ENCODE assay signal across 8 mouse cellular contexts in genomic region chr13:97434961-97435864, GRCm38 (mm10).
DNase-seq lines count a peak whose midpoint lies in the region; ATAC-seq lines count a peak whose summit lies in the region.

No protein-coding gene starts in this region.

- ATAC-seq in lung, embryonic 16.5 days (ENCODE audit: low read depth) = 0 out of 2 replicates have a peak, but pooled peaks have one; percentile 25
- ATAC-seq in forebrain, embryonic 13.5 days = peak; percentile 27; the same call in 1 of the 2 replicates
- peak; percentile 42 for ATAC-seq in intestine, embryonic 15.5 days
- ATAC-seq in midbrain, embryonic 16.5 days = peak; percentile 55

- H3K27ac ChIP-seq in lung, embryonic 16.5 days (ENCODE audit: low read length) = no peak overlapping the region
- peak overlapping the region; percentile 87 for H3K27ac ChIP-seq in forebrain, embryonic 13.5 days
- H3K27ac ChIP-seq in intestine, embryonic 15.5 days = peak overlapping the region; percentile 69; the same call in 1 of the 2 replicates
- H3K27ac ChIP-seq in midbrain, embryonic 16.5 days (ENCODE audit: low read length) = peak overlapping the region; percentile 71

- DNase-seq in lung, postnatal 10 days = no peak
- DNase-seq in cerebellum, adult 11 months = no peak
- no peak for DNase-seq in cerebellum, adult 18-20 months
- DNase-seq in urinary bladder, postnatal 14 days (ENCODE audit: low spot score) = no peak

- 11% methylated on average over 20 of the region's 20 CpGs for WGBS in lung, embryonic 16.5 days
- WGBS in forebrain, embryonic 13.5 days = 3% methylated on average over 20 of the region's 20 CpGs
- WGBS in intestine, embryonic 15.5 days = 13% methylated on average over 20 of the region's 20 CpGs
- WGBS in midbrain, embryonic 16.5 days = 3% methylated on average over 20 of the region's 20 CpGs

- peaks cover 37% of the 10 kb centered on the region for H3K4me1 ChIP-seq in lung, embryonic 16.5 days (replicated peaks; ENCODE audit: control insufficient read depth, insufficient read depth, low read length)
- peaks cover 58% of the 10 kb centered on the region for H3K4me1 ChIP-seq in forebrain, embryonic 13.5 days
- peaks cover 35% of the 10 kb centered on the region for H3K4me1 ChIP-seq in intestine, embryonic 15.5 days (replicated peaks)
- H3K4me1 ChIP-seq in midbrain, embryonic 16.5 days (ENCODE audit: control insufficient read depth, insufficient read depth, low read length) = peaks cover 46% of the 10 kb centered on the region

- no peaks in the 10 kb centered on the region for H3K27me3 ChIP-seq in lung, embryonic 16.5 days (ENCODE audit: control insufficient read depth, insufficient read depth, low read depth, low read length)
- H3K27me3 ChIP-seq in forebrain, embryonic 13.5 days = no peaks in the 10 kb centered on the region
- H3K27me3 ChIP-seq in intestine, embryonic 15.5 days (replicated peaks) = no peaks in the 10 kb centered on the region
- H3K27me3 ChIP-seq in midbrain, embryonic 16.5 days (ENCODE audit: control insufficient read depth, insufficient read depth, low read depth, low read length) = no peaks in the 10 kb centered on the region

- peak overlapping the region; percentile 43 for H3K4me3 ChIP-seq in lung, embryonic 16.5 days (ENCODE audit: low read length)
- peak overlapping the region; percentile 28 for H3K4me3 ChIP-seq in forebrain, embryonic 13.5 days
- peak overlapping the region; percentile 33 for H3K4me3 ChIP-seq in intestine, embryonic 15.5 days (replicated peaks)
- H3K4me3 ChIP-seq in midbrain, embryonic 16.5 days (ENCODE audit: low read depth, low read length) = peak overlapping the region; percentile 26

- H3K36me3 ChIP-seq in lung, embryonic 16.5 days (ENCODE audit: control insufficient read depth, insufficient read depth, low read length) = no peaks in the 10 kb centered on the region
- no peaks in the 10 kb centered on the region for H3K36me3 ChIP-seq in forebrain, embryonic 13.5 days (ENCODE audit: poor library complexity, severe bottlenecking)
- H3K36me3 ChIP-seq in intestine, embryonic 15.5 days = no peaks in the 10 kb centered on the region
- H3K36me3 ChIP-seq in midbrain, embryonic 16.5 days (ENCODE audit: control insufficient read depth, insufficient read depth, low read length) = no peaks in the 10 kb centered on the region

- H3K4me2 ChIP-seq in lung, embryonic 16.5 days (ENCODE audit: low read depth, low read length) = peak overlapping the region; percentile 78
- H3K4me2 ChIP-seq in forebrain, embryonic 13.5 days = peak overlapping the region; percentile 62
- peak overlapping the region; percentile 82 for H3K4me2 ChIP-seq in intestine, embryonic 15.5 days (replicated peaks)
- peak overlapping the region; percentile 61 for H3K4me2 ChIP-seq in midbrain, embryonic 16.5 days (ENCODE audit: low read length)

- H3K9ac ChIP-seq in lung, embryonic 16.5 days (ENCODE audit: low read length) = peak overlapping the region; percentile 59; the same call in 1 of the 2 replicates
- H3K9ac ChIP-seq in forebrain, embryonic 13.5 days = peak overlapping the region; percentile 62
- H3K9ac ChIP-seq in intestine, embryonic 15.5 days = peak overlapping the region; percentile 45
- peak overlapping the region; percentile 68 for H3K9ac ChIP-seq in midbrain, embryonic 16.5 days (ENCODE audit: low read depth, low read length)

- no peaks in the 10 kb centered on the region for H3K9me3 ChIP-seq in lung, embryonic 16.5 days (ENCODE audit: control insufficient read depth, low read length)
- no peaks in the 10 kb centered on the region for H3K9me3 ChIP-seq in forebrain, embryonic 13.5 days (replicated peaks)
- H3K9me3 ChIP-seq in intestine, embryonic 15.5 days = no peaks in the 10 kb centered on the region
- H3K9me3 ChIP-seq in midbrain, embryonic 16.5 days (replicated peaks; ENCODE audit: control insufficient read depth, low read length, poor library complexity, severe bottlenecking) = no peaks in the 10 kb centered on the region
